Mouse (Mus musculus): ENCODE results near the gene Elp4.

- TF ChIP-seq CTCF (IDR thresholded peaks at IDR 0.05; ENCODE audit: borderline replicate concordance, control insufficient read depth, extremely low read depth, insufficient read depth, low read length, poor library complexity) (no peak), POLR2A (IDR thresholded peaks at IDR 0.05; ENCODE audit: control insufficient read depth, extremely low read depth, insufficient read depth, low read length, poor library complexity) (no peak)
Measured at GRCm38 (mm10) chr2:105789936-105790335, 114.4 kb downstream of the Elp4 start.
